Mouse (Mus musculus): ENCODE results near the gene Cldn7. TPM values are rescaled to one million over a fixed set of nuclear protein-coding genes. Genes with fewer than 3 reads are reported as not detected.

Cldn7 gene
- polyA plus RNA-seq, 1 experiment from 2014 or later = 3.7 TPM

DNA sequence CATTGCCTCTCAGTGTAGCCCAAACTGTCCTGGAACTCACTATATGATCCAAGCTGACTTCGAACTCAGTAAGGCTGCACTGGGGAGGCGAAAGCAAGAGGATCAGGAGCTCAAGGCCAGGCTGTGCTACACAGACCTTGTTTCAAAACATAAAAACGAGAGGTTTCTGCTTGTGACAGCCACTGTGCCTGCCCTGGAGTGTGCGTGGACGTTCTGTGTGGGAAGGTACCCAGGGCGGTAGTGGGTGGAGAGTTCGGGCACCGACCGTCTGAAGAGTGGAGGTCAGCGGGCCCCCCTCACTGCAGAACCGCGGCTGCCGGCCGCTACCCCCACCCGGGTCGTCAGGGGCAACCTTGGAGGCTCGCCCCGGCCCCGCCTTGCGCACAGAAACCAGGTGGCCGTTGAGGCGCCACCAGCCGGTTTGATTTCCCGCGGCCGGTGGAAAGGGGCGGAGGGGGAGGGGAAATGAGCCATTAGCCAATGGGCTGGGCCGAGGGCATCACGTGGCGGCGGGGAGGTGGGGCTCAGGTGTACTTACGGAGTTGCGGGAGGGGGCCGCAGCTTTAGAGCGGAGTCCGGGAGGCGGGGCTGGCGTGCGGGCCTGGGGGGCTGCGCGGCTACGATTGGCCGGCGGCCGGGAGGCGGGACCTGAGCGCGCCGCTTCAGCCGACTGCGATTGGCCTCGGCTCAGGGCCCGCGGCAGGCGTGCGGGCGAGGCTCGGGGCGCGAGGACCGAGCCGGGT, 29.3 kb upstream of the Cldn7 start, which contains the start of gene Ybx2:
Ybx2 (plus strand) TSS at position 660 of the 743 bp plus-strand sequence.
- peak; percentile 92 for ATAC-seq (ENCODE audit: low FRiP score, low read depth)

DNA sequence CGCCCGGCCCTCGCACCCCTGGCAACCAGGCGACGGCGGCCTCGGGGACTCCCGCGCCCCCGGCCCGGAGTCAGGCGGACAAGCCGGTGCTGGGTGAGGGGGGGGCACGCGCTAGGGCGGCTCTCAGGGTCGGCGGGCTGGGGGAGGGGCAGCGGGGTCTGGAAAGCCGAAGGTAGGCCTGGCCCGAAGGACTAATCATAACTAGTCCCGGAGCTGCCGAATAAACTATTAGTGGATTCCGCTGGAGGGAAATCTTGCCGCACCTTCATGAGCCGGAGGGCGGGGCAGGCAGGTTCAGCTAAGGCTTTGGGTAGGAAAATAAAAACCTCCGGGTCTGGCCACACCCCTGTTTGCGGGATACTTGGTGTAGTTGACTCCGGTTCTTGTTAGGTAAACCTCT, 28.4 kb upstream of the Cldn7 start:
- WGBS = 2% methylated on average over 30 of the region's 30 CpGs
- no peak; the same call in 1 of the 2 replicates for ATAC-seq (ENCODE audit: low FRiP score, low read depth)

More for the DNA sequence above, 29.3 kb upstream of the Cldn7 start, which contains the start of gene Ybx2:
- H3K9me3 ChIP-seq = no peaks in the 10 kb centered on the region
- H3K4me1 ChIP-seq = peaks cover 21% of the 10 kb centered on the region
- WGBS = 1% methylated on average over 60 of the region's 62 CpGs
- H3K4me2 ChIP-seq (replicated peaks) = peak within 1 kb of the TSS; percentile 100
- H3K4me3 ChIP-seq = peak within 1 kb of the TSS; percentile 58
- peaks cover 65% of the 10 kb centered on the region for H3K27me3 ChIP-seq
- no peaks in the 10 kb centered on the region for H3K36me3 ChIP-seq
- no peak within 1 kb of the TSS; the same call in 1 of the 2 replicates for H3K27ac ChIP-seq (replicated peaks)
- peak within 1 kb of the TSS; percentile 70 for H3K9ac ChIP-seq (replicated peaks)

DNA sequence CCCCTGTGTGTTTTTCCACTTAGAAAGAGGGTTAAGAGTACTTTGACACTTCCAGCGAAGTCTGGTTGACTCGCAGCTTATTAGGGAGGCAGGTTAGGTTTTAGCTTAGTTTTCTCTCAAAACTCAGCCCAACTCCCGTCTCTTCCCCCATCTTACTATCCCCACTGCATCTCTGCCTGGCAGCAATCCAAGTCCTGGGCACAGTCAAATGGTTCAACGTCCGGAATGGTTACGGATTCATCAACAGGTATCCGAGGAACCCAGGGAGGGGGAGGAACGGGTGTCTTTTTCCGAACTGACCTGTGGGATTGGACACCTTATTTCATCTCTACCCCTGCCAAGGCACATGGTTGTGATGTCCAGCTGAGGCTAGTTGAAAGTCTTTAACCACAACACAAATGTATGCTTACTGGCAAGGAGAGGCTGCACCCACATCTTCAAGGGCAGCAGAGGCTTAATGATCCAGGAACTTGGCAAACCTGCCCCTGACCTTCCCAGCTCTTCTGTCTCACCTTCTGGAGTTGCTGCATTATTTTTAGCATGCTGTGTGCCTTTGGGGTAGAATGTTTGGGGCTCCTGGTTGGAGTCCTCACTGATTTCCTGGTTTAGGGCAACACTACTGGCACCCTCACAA, 27.7 kb upstream of the Cldn7 start:
- H3K27me3 ChIP-seq = peaks cover 71% of the 10 kb centered on the region
- no peaks in the 10 kb centered on the region for H3K36me3 ChIP-seq
- peaks cover 21% of the 10 kb centered on the region for H3K4me1 ChIP-seq
- peak overlapping the region; percentile 70; the same call in 1 of the 2 replicates for H3K9ac ChIP-seq (replicated peaks)
- H3K4me2 ChIP-seq (replicated peaks) = peak overlapping the region; percentile 100
- no peaks in the 10 kb centered on the region for H3K9me3 ChIP-seq
- H3K4me3 ChIP-seq = peak overlapping the region; percentile 58
- WGBS = 45% methylated on average over 9 of the region's 9 CpGs
- H3K27ac ChIP-seq (replicated peaks) = no peak overlapping the region
- ATAC-seq (ENCODE audit: low FRiP score, low read depth) = no peak

More for the DNA sequence above, 28.4 kb upstream of the Cldn7 start:
- Histone ChIP-seq H3K9me3 (no peaks in the 10 kb centered on the region), H3K4me3 (peak overlapping the region; percentile 58), H3K4me1 (peaks cover 21% of the 10 kb centered on the region), H3K9ac (replicated peaks) (peak overlapping the region; percentile 70), H3K27me3 (peaks cover 71% of the 10 kb centered on the region), H3K27ac (replicated peaks) (no peak overlapping the region), H3K4me2 (replicated peaks) (peak overlapping the region; percentile 100), H3K36me3 (no peaks in the 10 kb centered on the region)

DNA sequence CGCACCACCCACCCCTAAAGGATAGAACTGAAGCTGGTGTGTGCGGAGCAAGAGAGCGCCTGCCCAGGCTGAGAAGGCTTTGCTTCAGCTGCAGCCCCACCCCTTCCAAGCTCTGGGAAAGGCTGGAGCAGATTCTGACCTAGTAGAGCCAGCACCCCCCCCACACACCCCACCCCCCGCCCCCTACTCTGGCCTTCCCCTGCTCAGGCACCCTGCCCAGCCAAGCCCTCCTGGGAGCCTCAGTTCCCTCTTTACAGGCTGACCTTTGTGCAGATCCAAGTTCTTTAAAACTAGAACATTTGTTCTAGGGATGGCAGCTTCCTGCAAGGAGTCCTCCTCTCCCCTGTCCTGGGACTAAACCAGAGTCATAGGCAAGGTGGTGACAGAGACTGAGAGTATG, 27.2 kb upstream of the Cldn7 start:
- H3K27ac ChIP-seq (replicated peaks) = no peak overlapping the region
- no peaks in the 10 kb centered on the region for H3K9me3 ChIP-seq
- ATAC-seq (ENCODE audit: low FRiP score, low read depth) = no peak
- peaks cover 21% of the 10 kb centered on the region for H3K4me1 ChIP-seq
- no peaks in the 10 kb centered on the region for H3K36me3 ChIP-seq
- H3K27me3 ChIP-seq = peaks cover 71% of the 10 kb centered on the region
- 36% methylated on average over 4 of the region's 4 CpGs for WGBS
- no peak overlapping the region for H3K4me2 ChIP-seq (replicated peaks)
- H3K9ac ChIP-seq (replicated peaks) = no peak overlapping the region
- H3K4me3 ChIP-seq = no peak overlapping the region

DNA sequence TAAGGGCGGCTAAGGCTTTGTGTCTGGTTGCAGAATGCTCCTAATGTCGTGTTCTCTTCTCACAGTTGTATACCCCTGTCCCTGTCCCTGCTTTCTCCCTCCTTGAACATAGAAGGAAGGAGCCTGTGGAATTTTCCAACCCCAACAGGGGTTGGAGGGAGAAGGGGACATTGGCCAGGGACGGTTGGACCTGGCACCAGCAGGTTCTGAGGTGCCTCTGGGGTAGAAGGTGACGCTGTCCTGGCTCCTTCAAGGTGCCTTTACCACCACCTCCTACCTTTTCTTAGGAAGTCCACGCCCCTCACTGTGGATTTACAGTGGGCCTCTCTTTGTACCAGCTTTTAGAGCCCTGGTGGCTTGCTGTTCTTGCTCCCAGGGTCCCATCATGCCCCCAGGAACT, 26.7 kb upstream of the Cldn7 start:
- Histone ChIP-seq H3K4me3 (no peak overlapping the region), H3K27ac (replicated peaks) (no peak overlapping the region), H3K9me3 (no peaks in the 10 kb centered on the region), H3K4me2 (replicated peaks) (no peak overlapping the region), H3K36me3 (no peaks in the 10 kb centered on the region), H3K9ac (replicated peaks) (0 out of 2 replicates have a peak overlapping the region, but pooled peaks have one; percentile 11), H3K4me1 (peaks cover 21% of the 10 kb centered on the region), H3K27me3 (peaks cover 69% of the 10 kb centered on the region)
- no peak for ATAC-seq (ENCODE audit: low FRiP score, low read depth)
- 67% methylated on average over 5 of the region's 5 CpGs for WGBS

DNA sequence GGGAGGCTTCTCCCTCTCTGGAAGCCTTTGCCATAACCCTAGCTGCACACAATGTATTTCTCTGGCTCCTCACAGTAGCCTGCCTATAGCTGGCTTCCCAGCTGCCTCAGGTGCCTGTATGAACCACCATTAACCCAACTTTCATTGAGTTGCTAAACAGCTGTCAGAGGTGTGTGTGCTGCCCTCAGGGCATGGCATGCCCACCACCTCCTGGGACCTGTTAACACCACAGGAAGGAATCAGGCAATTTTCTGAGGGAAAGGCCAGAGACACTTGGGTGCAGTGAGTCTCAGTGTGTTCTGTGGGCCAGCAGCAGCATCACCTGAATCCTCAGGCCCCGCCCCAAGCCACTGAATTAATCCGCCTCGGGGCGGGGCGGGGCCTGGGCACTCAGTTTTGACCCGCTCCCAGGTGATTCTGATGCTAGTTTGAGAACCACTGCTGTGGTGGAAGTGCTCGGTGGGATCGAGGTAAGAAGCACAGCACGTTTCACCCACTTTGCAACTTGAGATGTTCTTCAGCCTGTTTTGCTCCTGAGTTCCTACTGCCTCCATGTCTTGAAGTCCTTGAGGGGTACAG, 26.1 kb upstream of the Cldn7 start:
- ATAC-seq (ENCODE audit: low FRiP score, low read depth) = no peak
- Histone ChIP-seq H3K27ac (replicated peaks) (no peak overlapping the region), H3K9me3 (no peaks in the 10 kb centered on the region), H3K9ac (replicated peaks) (no peak overlapping the region), H3K4me1 (peaks cover 21% of the 10 kb centered on the region), H3K27me3 (peaks cover 69% of the 10 kb centered on the region), H3K4me3 (no peak overlapping the region), H3K36me3 (no peaks in the 10 kb centered on the region), H3K4me2 (replicated peaks) (no peak overlapping the region)
- 28% methylated on average over 9 of the region's 9 CpGs for WGBS

DNA sequence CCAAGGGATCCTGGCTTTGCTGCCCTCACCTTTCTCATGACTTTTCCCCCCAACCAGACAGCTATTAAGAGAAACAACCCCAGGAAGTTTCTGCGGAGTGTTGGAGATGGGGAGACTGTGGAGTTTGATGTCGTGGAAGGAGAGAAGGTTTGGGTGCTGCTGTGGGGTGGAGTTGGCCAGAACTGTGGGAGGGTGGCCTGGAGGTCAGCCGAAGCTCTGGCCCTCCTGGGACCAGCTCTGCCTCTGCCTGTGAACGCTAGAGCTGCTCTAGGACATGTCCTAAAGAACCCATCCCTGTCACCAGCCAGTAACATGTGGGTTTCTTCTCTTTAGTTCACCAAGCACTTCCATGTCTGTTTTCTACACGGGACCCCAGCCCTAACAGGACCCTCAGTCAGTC, 25.4 kb upstream of the Cldn7 start:
- no peak for ATAC-seq (ENCODE audit: low FRiP score, low read depth)
- H3K9ac ChIP-seq (replicated peaks) = no peak overlapping the region
- no peaks in the 10 kb centered on the region for H3K9me3 ChIP-seq
- H3K4me2 ChIP-seq (replicated peaks) = no peak overlapping the region
- peaks cover 21% of the 10 kb centered on the region for H3K4me1 ChIP-seq
- 82% methylated on average over 5 of the region's 5 CpGs for WGBS
- no peaks in the 10 kb centered on the region for H3K36me3 ChIP-seq
- no peak overlapping the region for H3K4me3 ChIP-seq
- peaks cover 65% of the 10 kb centered on the region for H3K27me3 ChIP-seq
- H3K27ac ChIP-seq (replicated peaks) = no peak overlapping the region

DNA sequence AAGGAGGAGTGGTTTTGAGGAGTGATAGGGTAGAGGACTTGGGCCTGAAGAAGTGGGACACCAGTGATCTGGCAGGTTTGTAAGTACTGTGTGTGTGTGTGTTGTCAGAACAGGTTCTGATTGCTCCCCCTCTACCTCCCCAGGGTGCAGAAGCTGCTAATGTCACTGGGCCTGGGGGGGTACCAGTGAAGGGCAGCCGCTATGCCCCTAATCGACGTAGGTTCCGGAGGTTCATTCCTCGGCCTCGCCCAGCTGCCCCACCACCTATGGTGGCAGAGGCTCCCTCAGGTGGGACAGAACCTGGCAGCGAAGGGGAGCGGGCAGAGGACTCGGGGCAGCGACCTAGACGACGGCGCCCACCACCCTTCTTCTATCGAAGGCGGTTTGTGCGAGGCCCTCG, 24.8 kb upstream of the Cldn7 start:
- no peak for ATAC-seq (ENCODE audit: low FRiP score, low read depth)
- H3K27me3 ChIP-seq = peaks cover 60% of the 10 kb centered on the region
- H3K4me2 ChIP-seq (replicated peaks) = no peak overlapping the region
- H3K9me3 ChIP-seq = no peaks in the 10 kb centered on the region
- H3K4me3 ChIP-seq = no peak overlapping the region
- peaks cover 4% of the 10 kb centered on the region; the same call in 1 of the 2 replicates for H3K36me3 ChIP-seq
- 95% methylated on average over 17 of the region's 17 CpGs for whole genome bisulfite sequencing
- H3K27ac ChIP-seq (replicated peaks) = no peak overlapping the region
- H3K9ac ChIP-seq (replicated peaks) = no peak overlapping the region
- peaks cover 18% of the 10 kb centered on the region for H3K4me1 ChIP-seq

DNA sequence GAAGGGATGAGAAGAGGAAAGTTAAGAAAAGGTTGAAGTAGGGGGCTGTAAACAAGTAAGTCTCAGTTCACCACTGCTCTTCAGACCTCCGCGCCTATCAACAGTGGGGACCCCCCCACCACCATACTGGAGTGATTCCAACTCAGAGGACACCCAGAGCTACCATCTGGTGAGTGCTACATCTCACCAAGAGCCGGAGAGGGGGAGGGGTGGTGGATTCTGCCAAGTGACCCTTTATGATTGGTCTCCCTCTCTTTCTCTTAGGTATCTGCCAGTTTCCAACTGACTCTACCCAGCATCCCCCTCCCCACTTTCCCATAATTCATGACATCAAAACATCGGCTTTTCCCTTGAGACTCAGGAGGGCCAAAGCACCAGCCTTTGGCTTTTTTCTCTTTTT, 23.6 kb upstream of the Cldn7 start:
- Histone ChIP-seq H3K9ac (replicated peaks) (no peak overlapping the region; the same call in 1 of the 2 replicates), H3K27me3 (peaks cover 48% of the 10 kb centered on the region), H3K27ac (replicated peaks) (no peak overlapping the region), H3K36me3 (peaks cover 10% of the 10 kb centered on the region; the same call in 1 of the 2 replicates), H3K9me3 (no peaks in the 10 kb centered on the region), H3K4me3 (no peak overlapping the region), H3K4me1 (peaks cover 8% of the 10 kb centered on the region), H3K4me2 (replicated peaks) (no peak overlapping the region)
- no peak for ATAC-seq (ENCODE audit: low FRiP score, low read depth)
- WGBS = 88% methylated on average over 4 of the region's 4 CpGs

DNA sequence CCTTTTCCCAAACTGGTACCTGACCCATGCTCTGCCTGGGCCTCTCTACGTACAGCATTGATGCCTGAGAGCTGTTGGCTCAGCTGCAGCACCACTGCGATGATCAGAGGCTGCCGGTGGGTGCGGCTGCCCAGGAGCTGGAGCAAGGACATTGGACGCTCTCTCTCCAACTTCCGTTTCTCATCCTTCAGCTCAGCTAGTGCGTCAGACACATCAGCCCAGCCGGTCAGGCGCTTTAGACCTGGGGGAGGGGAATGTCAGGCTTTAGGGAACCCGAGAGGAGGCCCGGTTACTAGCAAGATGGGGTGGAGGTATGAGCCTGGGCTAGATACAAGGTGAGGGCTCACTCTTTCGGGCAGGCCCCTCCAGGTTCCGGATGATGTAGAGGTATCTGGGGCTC, 19.4 kb upstream of the Cldn7 start:
- no peak overlapping the region for H3K4me3 ChIP-seq
- WGBS = 75% methylated on average over 13 of the region's 13 CpGs
- H3K27ac ChIP-seq (replicated peaks) = no peak overlapping the region
- H3K9me3 ChIP-seq = no peaks in the 10 kb centered on the region
- peaks cover 9% of the 10 kb centered on the region for H3K27me3 ChIP-seq
- H3K36me3 ChIP-seq = peaks cover 10% of the 10 kb centered on the region; the same call in 1 of the 2 replicates
- H3K4me2 ChIP-seq (replicated peaks) = no peak overlapping the region
- H3K4me1 ChIP-seq = peaks cover 17% of the 10 kb centered on the region
- ATAC-seq (ENCODE audit: low FRiP score, low read depth) = no peak
- H3K9ac ChIP-seq (replicated peaks) = no peak overlapping the region

DNA sequence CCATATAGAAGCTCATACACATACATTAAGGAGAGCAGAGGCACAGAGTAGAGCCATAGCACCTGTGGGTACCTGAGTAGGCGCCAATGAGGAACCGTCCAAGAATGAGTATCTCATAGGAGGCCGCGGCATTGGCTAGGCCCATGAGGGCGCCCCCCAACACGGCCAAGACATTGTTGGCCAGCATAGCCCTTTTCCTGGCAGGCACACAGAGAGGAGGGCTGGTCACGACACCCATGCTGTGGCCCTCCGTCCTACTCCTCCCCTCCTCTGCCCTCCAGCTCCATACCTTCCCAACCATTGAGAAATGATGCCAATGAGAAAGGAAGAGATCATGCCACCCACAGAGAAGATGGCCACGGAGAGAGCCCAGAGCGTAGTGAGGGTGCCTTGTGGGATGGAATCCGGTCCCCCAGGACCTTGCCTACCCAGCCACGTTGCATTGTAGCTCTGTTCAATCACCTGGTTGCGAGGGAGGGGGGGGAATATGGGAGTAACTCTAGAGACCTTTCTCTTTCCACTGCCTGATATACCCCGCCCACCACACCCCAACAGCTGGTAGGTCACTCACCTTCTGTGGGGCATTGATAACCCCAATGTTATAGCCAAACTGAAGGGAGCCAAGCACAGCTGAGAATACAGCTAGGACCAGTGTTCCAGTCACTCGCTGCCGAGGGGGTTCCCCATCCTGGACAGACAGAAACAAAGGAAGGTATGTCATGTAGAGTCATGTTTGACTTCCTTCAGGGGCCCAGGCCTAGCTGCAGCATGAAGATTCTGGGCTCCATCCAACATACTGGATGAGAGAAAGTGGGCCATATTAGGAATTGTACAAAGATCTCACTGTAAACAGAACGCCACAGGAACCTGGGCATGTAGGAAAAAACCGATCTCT, 18.3 kb upstream of the Cldn7 start:
- peaks cover 5% of the 10 kb centered on the region for H3K27me3 ChIP-seq
- peaks cover 17% of the 10 kb centered on the region for H3K4me1 ChIP-seq
- H3K9me3 ChIP-seq = no peaks in the 10 kb centered on the region
- WGBS = 93% methylated on average over 18 of the region's 18 CpGs
- no peak for ATAC-seq (ENCODE audit: low FRiP score, low read depth)
- H3K4me3 ChIP-seq = no peak overlapping the region
- H3K9ac ChIP-seq (replicated peaks) = no peak overlapping the region
- H3K36me3 ChIP-seq = peaks cover 10% of the 10 kb centered on the region; the same call in 1 of the 2 replicates
- peak overlapping the region; percentile 64; the same call in 1 of the 2 replicates for H3K4me2 ChIP-seq (replicated peaks)
- H3K27ac ChIP-seq (replicated peaks) = no peak overlapping the region

All from midbrain, embryonic 12.5 days (tissue).